Mouse (Mus musculus) brain, embryonic 18.5 days (tissue): ENCODE measurements around the gene Tent4a.

ENCODE experiments used
- DNase-seq: peaks from one replicate; pipeline ENCODE4 v3.0.0-alpha.2; 2012; ENCODE audit warnings: low read depth, low spot score

The Tent4a gene

GRCm38 (mm10) chr13:69479906-69480305, 54.5 kb downstream of the Tent4a start:
- DNase-seq: no peak

GRCm38 (mm10) chr13:69478703-69479102, 55.7 kb downstream of the Tent4a start:
- no peak for DNase-seq

- DNase-seq: no peak
Observed at GRCm38 (mm10) chr13:69460635-69461465, 73.6 kb downstream of the Tent4a start.

- DNase-seq: no peak
Observed at GRCm38 (mm10) chr13:69459657-69460458, 74.6 kb downstream of the Tent4a start.

- no peak for DNase-seq
Observed at GRCm38 (mm10) chr13:69458891-69459290, 75.5 kb downstream of the Tent4a start.

GRCm38 (mm10) chr13:69458461-69458860, 76.0 kb downstream of the Tent4a start:
- DNase-seq: no peak

- no peak for DNase-seq
Observed at GRCm38 (mm10) chr13:69457105-69457504, 77.3 kb downstream of the Tent4a start.

- DNase-seq: no peak
Observed at GRCm38 (mm10) chr13:69456641-69457040, 77.8 kb downstream of the Tent4a start.

GRCm38 (mm10) chr13:69455476-69456175, 78.8 kb downstream of the Tent4a start:
- no peak for DNase-seq
